Mouse (Mus musculus) heart, embryonic 11.5 days (tissue): ENCODE measurements around the gene Coro1c. TPM values are rescaled to one million over a fixed set of nuclear protein-coding genes. Genes with fewer than 3 reads are reported as not detected.
A peak's percentile ranks its signal among the peaks of the same experiment; 100 is the strongest.

Source experiments
- ATAC-seq: fragments of 200-750 bp; cut with Nextera tagmentation; replicated peaks from 2 replicates; pipeline ENCODE4 v1.8.0; 2017; ENCODE audit warnings: moderate library complexity; ENCODE audit not compliant: insufficient number of reproducible peaks, low FRiP score, low TSS enrichment
- H3K27ac ChIP-seq: fragments of 300-500 bp; sonication (generic); 2 replicates; pipeline ENCODE4 v1.5.1; 2014; ENCODE audit warnings: mild to moderate bottlenecking, low read depth, low read length
- H3K27me3 ChIP-seq: fragments of 300-500 bp; sonication (generic); 2 replicates; pipeline ENCODE4 v1.6.1; 2014; ENCODE audit warnings: mild to moderate bottlenecking, low read length, mixed read lengths; ENCODE audit not compliant: control insufficient read depth, insufficient read depth
- H3K36me3 ChIP-seq: fragments of 300-500 bp; sonication (generic); 2 replicates; pipeline ENCODE4 v1.6.1; 2014; ENCODE audit warnings: mild to moderate bottlenecking, low read length, moderate library complexity, mixed read lengths; ENCODE audit not compliant: control insufficient read depth, insufficient read depth
- H3K4me1 ChIP-seq: fragments of 300-500 bp; sonication (generic); 2 replicates; pipeline ENCODE4 v1.6.1; 2014; ENCODE audit warnings: low read length; ENCODE audit not compliant: control insufficient read depth, insufficient read depth
- H3K4me2 ChIP-seq: fragments of 300-500 bp; sonication (generic); 2 replicates; pipeline ENCODE4 v1.6.1; 2014; ENCODE audit warnings: mild to moderate bottlenecking, moderate library complexity
- H3K4me3 ChIP-seq: fragments of 300-500 bp; sonication (generic); 2 replicates; pipeline ENCODE4 v1.5.1; 2014; ENCODE audit warnings: low read depth, low read length
- H3K9ac ChIP-seq: fragments of 300-500 bp; sonication (generic); 2 replicates; pipeline ENCODE4 v1.6.1; 2014; ENCODE audit warnings: mild to moderate bottlenecking, low read depth, low read length, moderate library complexity
- H3K9me3 ChIP-seq: fragments of 300-500 bp; sonication (generic); replicated peaks from 2 replicates; pipeline ENCODE4 v1.6.1; 2016; ENCODE audit warnings: low read length; ENCODE audit not compliant: control insufficient read depth
- WGBS: fragments of 180-500 bp; shearing (Covaris S2); extraction: QIAGEN DNeasy Blood & Tissue Kit; methylation state at CpG from one replicate; pipeline ENCODE4 v1.1.7; 2014; ENCODE audit not compliant: insufficient replicate concordance; 5-methylcytosine and 5-hydroxymethylcytosine counted together
- polyA plus RNA-seq: library from polyadenylated mRNA; unstranded; fragments of >200 nt; fragmentation: Nextera tagmentation; extraction: Ambion mirVana; gene quantifications from 2 replicates; pipeline ENCODE4 v1.2.1, GENCODE M21; 2014

The Coro1c gene
- polyA plus RNA-seq, 1 experiment from 2014 or later: 113 TPM

DNA sequence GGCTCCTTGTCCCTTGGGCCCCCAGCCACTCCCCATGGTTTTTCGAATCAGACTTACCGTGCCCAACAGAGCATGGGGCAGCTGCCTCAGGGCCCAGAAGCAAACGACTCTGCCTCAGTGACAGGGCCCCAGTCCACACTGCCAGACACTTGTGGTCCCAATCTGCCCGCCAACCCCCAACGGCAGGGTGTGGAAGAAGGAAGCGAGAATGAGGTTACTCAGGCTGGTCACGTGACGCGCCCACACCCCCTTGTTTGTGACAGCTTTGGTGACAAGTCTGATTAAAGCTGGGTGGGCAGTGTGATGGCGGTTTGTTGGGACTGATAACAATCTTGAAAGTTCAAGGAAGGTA, 78.3 kb downstream of the Coro1c start:
- no peak overlapping the region for H3K9ac ChIP-seq
- ATAC-seq: no peak

DNA sequence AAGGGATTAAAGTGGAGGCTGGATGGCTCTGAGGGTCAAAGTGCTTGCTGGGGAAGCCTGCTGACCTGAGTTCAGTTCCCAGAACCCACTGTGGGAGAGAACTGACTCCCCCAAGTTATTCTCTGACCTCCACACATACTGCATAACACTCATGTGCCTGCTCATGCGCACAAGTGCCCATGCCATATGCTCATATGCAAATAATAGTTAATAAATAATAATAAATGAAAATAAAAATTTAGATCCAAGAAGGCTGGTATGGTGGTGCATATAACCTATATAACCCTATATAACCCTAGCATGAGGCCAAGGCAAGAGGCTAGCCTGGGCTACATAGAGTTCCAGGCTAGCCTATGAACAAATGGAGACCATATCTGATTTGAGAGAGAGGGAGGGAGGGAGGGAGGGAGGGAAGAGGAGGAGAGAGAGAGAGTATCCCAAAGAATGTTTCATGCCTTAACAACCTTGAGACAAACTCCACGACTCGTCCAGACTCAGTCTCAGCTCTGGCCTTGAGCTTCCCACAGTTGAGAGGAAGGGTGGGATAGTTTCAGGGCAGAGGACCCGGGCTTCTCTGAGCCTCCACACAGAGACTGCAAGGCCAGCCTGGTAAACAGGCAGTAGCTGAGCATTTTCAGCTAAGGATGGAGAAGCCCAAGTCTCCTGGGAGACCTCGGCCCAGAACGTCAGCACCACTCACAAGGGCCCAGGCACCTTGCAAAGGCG, 78.8 kb downstream of the Coro1c start:
- Histone ChIP-seq H3K36me3 (no peaks in the 10 kb centered on the region), H3K4me1 (no peaks in the 10 kb centered on the region), H3K4me3 (no peak overlapping the region), H3K9me3 (no peaks in the 10 kb centered on the region), H3K27ac (no peak overlapping the region), H3K9ac (no peak overlapping the region), H3K4me2 (no peak overlapping the region), H3K27me3 (peaks cover 2% of the 10 kb centered on the region; the same call in 1 of the 2 replicates)
- ATAC-seq: no peak
- 67% methylated on average over 7 of the region's 7 CpGs for WGBS

More for the DNA sequence above, 78.3 kb downstream of the Coro1c start:
- 31% methylated on average over 10 of the region's 10 CpGs for WGBS
- Histone ChIP-seq H3K27me3 (peaks cover under 1% of the 10 kb centered on the region; the same call in 1 of the 2 replicates), H3K9me3 (no peaks in the 10 kb centered on the region), H3K4me2 (no peak overlapping the region), H3K4me1 (no peaks in the 10 kb centered on the region), H3K27ac (no peak overlapping the region), H3K36me3 (no peaks in the 10 kb centered on the region), H3K4me3 (no peak overlapping the region)

DNA sequence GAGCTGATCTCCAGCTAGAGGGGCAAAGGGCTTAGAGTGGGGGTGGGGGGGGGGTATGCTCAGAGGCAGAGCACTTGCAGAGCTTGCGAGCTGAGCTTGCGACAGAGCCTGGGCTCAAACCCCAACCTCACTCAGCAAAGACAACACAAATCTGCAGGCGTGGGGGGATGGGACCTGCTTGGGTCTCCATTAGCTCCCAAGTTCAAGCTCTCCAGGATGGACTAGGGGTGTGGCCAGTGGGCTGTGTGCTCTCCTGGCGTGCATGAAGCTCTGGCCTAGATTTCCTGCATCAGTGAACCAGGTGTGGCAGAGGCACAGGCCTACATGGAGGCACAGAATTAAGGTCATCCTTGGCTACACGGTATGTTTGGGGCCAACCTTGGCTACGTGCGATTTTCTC, 80.1 kb downstream of the Coro1c start:
- no peak overlapping the region for H3K4me2 ChIP-seq
- no peaks in the 10 kb centered on the region for H3K9me3 ChIP-seq
- H3K4me1 ChIP-seq: no peaks in the 10 kb centered on the region
- peaks cover 2% of the 10 kb centered on the region; the same call in 1 of the 2 replicates for H3K27me3 ChIP-seq
- 58% methylated on average over 7 of the region's 7 CpGs for WGBS
- 0 out of 2 replicates have a peak, but pooled peaks have one; percentile 9 for ATAC-seq
- no peak overlapping the region for H3K9ac ChIP-seq
- no peak overlapping the region for H3K4me3 ChIP-seq
- no peaks in the 10 kb centered on the region for H3K36me3 ChIP-seq
- no peak overlapping the region for H3K27ac ChIP-seq

DNA sequence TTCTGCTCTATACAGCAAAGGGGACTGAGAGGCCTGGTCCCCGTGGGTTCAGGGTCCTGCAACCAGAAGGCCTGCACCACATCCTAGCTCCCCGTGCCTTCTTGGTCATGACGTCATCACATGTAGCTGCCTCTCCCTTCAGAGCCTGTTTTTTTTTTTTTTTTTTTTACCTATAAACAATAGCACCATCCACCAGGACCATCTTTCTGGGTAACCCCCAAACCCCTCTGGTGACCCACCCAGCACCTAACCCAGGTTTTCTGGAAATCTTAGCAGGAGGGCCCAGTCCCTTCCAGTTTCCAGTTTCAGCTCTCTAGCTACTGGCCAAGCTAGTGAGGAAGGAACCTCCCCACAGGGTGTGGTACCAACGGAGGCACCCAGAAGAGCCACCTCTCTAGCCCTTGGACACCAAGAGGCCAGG, 80.6 kb downstream of the Coro1c start:
- Histone ChIP-seq H3K36me3 (no peaks in the 10 kb centered on the region), H3K9ac (no peak overlapping the region), H3K27me3 (peaks cover 2% of the 10 kb centered on the region; the same call in 1 of the 2 replicates), H3K27ac (no peak overlapping the region), H3K9me3 (no peaks in the 10 kb centered on the region), H3K4me2 (no peak overlapping the region), H3K4me3 (no peak overlapping the region), H3K4me1 (no peaks in the 10 kb centered on the region)
- WGBS: 46% methylated on average over 4 of the region's 4 CpGs
- ATAC-seq: no peak

DNA sequence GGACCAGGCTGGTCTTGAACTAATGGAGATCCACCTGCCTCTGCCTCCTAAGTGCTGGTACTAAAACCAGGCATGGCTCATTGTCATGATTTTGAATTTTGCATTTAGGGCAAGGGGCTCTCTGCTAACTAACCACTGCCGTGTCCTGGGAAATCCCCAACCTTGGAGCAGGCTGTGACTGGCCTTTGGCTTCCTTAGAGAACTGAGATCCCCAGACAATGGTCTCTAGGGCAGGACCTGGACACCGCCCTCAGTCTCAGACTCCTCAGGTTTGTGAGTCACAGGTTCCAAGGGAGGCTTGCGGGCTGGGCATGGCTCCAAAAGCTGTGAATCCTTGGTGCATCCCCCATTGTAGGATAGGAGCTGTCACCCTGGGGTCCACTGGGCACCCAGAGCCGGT, 81.9 kb downstream of the Coro1c start:
- no peak for ATAC-seq

DNA sequence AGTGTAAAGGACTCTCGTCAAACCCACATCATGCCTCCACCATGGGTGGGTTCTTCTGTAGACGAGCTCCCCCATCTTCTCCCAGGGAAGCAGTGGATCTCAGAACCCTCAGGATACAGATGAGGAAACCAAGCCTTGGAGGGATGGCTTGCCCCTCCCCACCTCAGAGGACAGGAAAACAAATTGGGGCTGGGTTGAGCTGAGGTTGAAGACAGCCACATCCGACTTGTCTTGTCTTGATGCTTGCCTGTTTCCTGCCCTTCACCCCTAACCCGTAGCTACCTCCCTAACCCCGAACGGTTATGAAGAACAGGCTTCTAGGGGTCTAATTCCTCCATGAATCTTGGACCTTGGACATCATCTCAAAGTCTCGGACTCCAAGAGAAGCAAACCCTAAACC, 83.0 kb downstream of the Coro1c start:
- H3K4me3 ChIP-seq: no peak overlapping the region
- no peaks in the 10 kb centered on the region for H3K4me1 ChIP-seq
- no peak for ATAC-seq
- no peaks in the 10 kb centered on the region for H3K36me3 ChIP-seq
- WGBS: 71% methylated on average over 7 of the region's 7 CpGs
- peaks cover 2% of the 10 kb centered on the region; the same call in 1 of the 2 replicates for H3K27me3 ChIP-seq
- no peaks in the 10 kb centered on the region for H3K9me3 ChIP-seq
- H3K9ac ChIP-seq: no peak overlapping the region
- no peak overlapping the region for H3K27ac ChIP-seq
- no peak overlapping the region for H3K4me2 ChIP-seq

More for the DNA sequence above, 81.9 kb downstream of the Coro1c start:
- Histone ChIP-seq H3K27ac (no peak overlapping the region), H3K36me3 (no peaks in the 10 kb centered on the region), H3K27me3 (peaks cover 2% of the 10 kb centered on the region; the same call in 1 of the 2 replicates), H3K9ac (no peak overlapping the region), H3K4me1 (no peaks in the 10 kb centered on the region), H3K4me2 (no peak overlapping the region), H3K4me3 (no peak overlapping the region), H3K9me3 (no peaks in the 10 kb centered on the region)
- 74% methylated on average over 4 of the region's 4 CpGs for WGBS

DNA sequence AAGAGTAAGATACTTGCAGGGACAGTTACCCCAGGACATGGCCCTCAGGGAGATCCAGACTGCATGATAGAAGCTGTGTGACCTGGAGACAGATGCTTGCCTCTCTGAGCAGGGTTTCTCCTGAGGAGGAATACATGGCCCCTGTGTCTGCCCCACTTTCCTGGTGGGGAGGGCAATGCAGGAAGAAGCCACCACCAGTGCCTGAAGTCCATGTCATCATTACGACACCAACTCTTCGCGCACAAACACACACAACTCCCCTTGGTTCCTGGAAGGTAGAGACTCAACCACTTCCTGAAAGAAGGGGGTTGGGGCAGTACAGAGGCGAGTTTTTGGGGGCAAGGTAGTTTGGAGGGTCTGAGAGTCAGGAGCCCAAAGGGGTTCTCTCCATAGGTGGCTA, 84.3 kb downstream of the Coro1c start:
- no peak overlapping the region for H3K9ac ChIP-seq
- H3K27me3 ChIP-seq: peaks cover 2% of the 10 kb centered on the region; the same call in 1 of the 2 replicates
- no peaks in the 10 kb centered on the region for H3K36me3 ChIP-seq
- no peak overlapping the region for H3K4me2 ChIP-seq
- WGBS: 76% methylated on average over 4 of the region's 4 CpGs
- no peak overlapping the region for H3K27ac ChIP-seq
- no peak overlapping the region for H3K4me3 ChIP-seq
- no peaks in the 10 kb centered on the region for H3K9me3 ChIP-seq
- no peak for ATAC-seq
- no peaks in the 10 kb centered on the region for H3K4me1 ChIP-seq

DNA sequence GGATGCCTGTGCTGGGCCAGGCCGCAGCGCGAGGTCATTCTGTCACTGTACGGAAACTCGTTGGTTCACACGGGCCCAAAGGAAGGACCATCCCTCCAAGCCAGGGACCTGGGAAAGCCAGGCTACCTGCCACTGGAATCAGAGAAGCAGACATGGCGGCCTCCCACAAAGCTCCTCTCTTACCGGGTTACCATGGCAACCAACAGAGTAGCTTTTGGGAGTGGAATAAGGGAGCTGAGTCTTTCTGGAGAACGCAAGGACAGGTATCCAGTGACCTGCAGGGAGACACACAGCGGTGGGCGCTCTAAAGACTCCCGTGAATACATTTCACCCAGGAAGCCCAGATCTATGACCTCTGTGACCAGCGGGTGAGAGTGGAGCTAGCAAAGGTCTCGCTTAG, 90.0 kb downstream of the Coro1c start:
- no peak for ATAC-seq
- Histone ChIP-seq H3K4me1 (no peaks in the 10 kb centered on the region), H3K27ac (no peak overlapping the region), H3K9ac (no peak overlapping the region), H3K9me3 (no peaks in the 10 kb centered on the region), H3K36me3 (no peaks in the 10 kb centered on the region), H3K27me3 (no peaks in the 10 kb centered on the region; the same call in 1 of the 2 replicates), H3K4me2 (no peak overlapping the region), H3K4me3 (no peak overlapping the region)
- 64% methylated on average over 14 of the region's 14 CpGs for WGBS
